Mouse (Mus musculus) urinary bladder, adult 18-20 months (tissue): ENCODE results near the gene Ppm1h.

Experiments used
- DNase-seq, 2 experiments: peaks; one replicate each; pipeline ENCODE4 v3.0.0; 2022; ENCODE audit warnings: low spot score in 2 of 2, mixed read lengths in 2 of 2

The Ppm1h gene

GRCm38 (mm10) chr10:122966421-122966820 lies 287.9 kb downstream of the Ppm1h start:
- no peak for DNase-seq

GRCm38 (mm10) chr10:122970188-122970587 lies 291.6 kb downstream of the Ppm1h start:
- no peak for DNase-seq

- no peak for DNase-seq
Observed at GRCm38 (mm10) chr10:122973241-122973640, 294.7 kb downstream of the Ppm1h start.

- DNase-seq = no peak
Observed at GRCm38 (mm10) chr10:122976038-122976437, 297.5 kb downstream of the Ppm1h start.

- no peak for DNase-seq
Observed at GRCm38 (mm10) chr10:122979356-122979755, 300.8 kb downstream of the Ppm1h start.

GRCm38 (mm10) chr10:122980123-122980522 lies 301.6 kb downstream of the Ppm1h start:
- DNase-seq = no peak

- DNase-seq = no peak
Observed at GRCm38 (mm10) chr10:122982909-122983578, 304.5 kb downstream of the Ppm1h start.

- no peak for DNase-seq
Observed at GRCm38 (mm10) chr10:122983579-122984530, 305.3 kb downstream of the Ppm1h start.

GRCm38 (mm10) chr10:122984531-122985251 lies 306.1 kb downstream of the Ppm1h start:
- DNase-seq = no peak

GRCm38 (mm10) chr10:122985252-122985514 lies 306.6 kb downstream of the Ppm1h start:
- no peak for DNase-seq

GRCm38 (mm10) chr10:122985515-122986319 lies 307.2 kb downstream of the Ppm1h start:
- DNase-seq = peak; percentile 66 to 76

- DNase-seq = peak; percentile 70 to 71
Observed at GRCm38 (mm10) chr10:122986320-122987225, 308.0 kb downstream of the Ppm1h start.

GRCm38 (mm10) chr10:122987671-122988128 lies 309.1 kb downstream of the Ppm1h start:
- DNase-seq = peak in 1 of 2 experiments; percentile 8

GRCm38 (mm10) chr10:122988372-122988771 lies 309.8 kb downstream of the Ppm1h start:
- no peak for DNase-seq

- DNase-seq = no peak
Observed at GRCm38 (mm10) chr10:122989916-122990315, 311.4 kb downstream of the Ppm1h start.

GRCm38 (mm10) chr10:122990606-122991005 lies 312.0 kb downstream of the Ppm1h start:
- no peak for DNase-seq

GRCm38 (mm10) chr10:122991053-122991452 lies 312.5 kb downstream of the Ppm1h start:
- DNase-seq = no peak

GRCm38 (mm10) chr10:122991648-122992047 lies 313.1 kb downstream of the Ppm1h start:
- no peak for DNase-seq

- no peak for DNase-seq
Observed at GRCm38 (mm10) chr10:122994402-122995107, 316.0 kb downstream of the Ppm1h start.
